ENCODE assay signal across 9 mouse cellular contexts in genomic region chr15:25932937-25933684, GRCm38 (mm10). TPM values are rescaled to one million over a fixed set of nuclear protein-coding genes. Genes with fewer than 3 reads are reported as not detected.
A peak's percentile ranks its signal among the peaks of the same experiment; 100 is the strongest.
DNase-seq lines count a peak whose midpoint lies in the region; TF ChIP-seq lines count a peak whose summit lies in the region.
"Had no signal": no experiment of that assay in that cellular context is flagged by ENCODE, and none has a peak within 500 bp of the region (broad histone marks: within the 10 kb centered on the region; RNA-seq: fewer than 3 reads in every experiment).

No protein-coding gene starts in this region.

- TF ChIP-seq POLR2A in lung, adult 2 months (IDR thresholded peaks at IDR 0.05; ENCODE audit: borderline replicate concordance, extremely low read depth, low read depth, low read length) = no peak; the same call in 1 of the 2 replicates

- H3K4me3 ChIP-seq in lung, adult 2 months (replicated peaks; ENCODE audit: extremely low read depth, low read depth, low read length) = peak overlapping the region; percentile 14
- H3K4me3 ChIP-seq: limb, embryonic 12.5 days had no signal

- 18% methylated on average over 16 of the region's 16 CpGs for WGBS in lung, adult 2 months

- intact Hi-C loops in heart, postnatal 14 days (cut with DNase I) = no loop called here

- DNase-seq in cerebellum, adult 11-12 months = peak; percentile 26
- no peak for DNase-seq in cerebellum, adult 8-10 months
- peak; percentile 15 for DNase-seq in ES-CJ7 (ENCODE audit: low read depth, low spot score)
- DNase-seq in cerebellum, postnatal 10 days = peak; percentile 66 to 73
- DNase-seq in heart, postnatal 14 days = peak; percentile 75 to 83
- DNase-seq in lung, adult 2 months = peak; percentile 77
- no peak for DNase-seq in right cerebral cortex, postnatal 4 days
- DNase-seq in left cerebral cortex, adult 11 months (ENCODE audit: low spot score) = no peak

- peaks cover 9% of the 10 kb centered on the region for H3K4me1 ChIP-seq in lung, adult 2 months (ENCODE audit: control insufficient read depth, insufficient read depth, low read length)

- TF ChIP-seq CTCF in lung, adult 2 months (IDR thresholded peaks at IDR 0.05; ENCODE audit: insufficient read depth, low read length) = no peak

RNA-seq across cellular contexts. Expression of gene Zfp622, which starts 51.1 kb away (rescaled TPM):
- 10 to 100 TPM; 19.5 to 21.1 TPM for total RNA-seq in heart, postnatal 14 days (2021)
- polyA plus RNA-seq in lung, adult 2 months (2012; rRNA removed) = 13.6 and 17.5 TPM in 2 replicates

Comparison
In these comparisons a context has a peak if more than half of its experiments do, and no peak if none do; other contexts are left out.
1. DNase-seq: peak in cerebellum, adult 11-12 months (single experiment), ES-CJ7 (single experiment), cerebellum, postnatal 10 days (2 of 2), heart, postnatal 14 days (2 of 2) and lung, adult 2 months (single experiment); none in cerebellum, adult 8-10 months (single experiment), right cerebral cortex, postnatal 4 days (single experiment) and left cerebral cortex, adult 11 months (single experiment).